Mouse (Mus musculus) lung, embryonic 15.5 days (tissue): ENCODE results near the gene Slc25a22. TPM values are rescaled to one million over a fixed set of nuclear protein-coding genes. Genes with fewer than 3 reads are reported as not detected.

Source experiments
- ATAC-seq: fragments of 200-750 bp; cut with Nextera tagmentation; 2 replicates; pipeline ENCODE4 v1.8.0; 2017; ENCODE audit warnings: moderate number of reproducible peaks, borderline replicate concordance; ENCODE audit not compliant: low FRiP score, low TSS enrichment; ENCODE audit errors: extremely low read depth
- H3K27ac ChIP-seq: fragments of 300-500 bp; sonication (generic); 2 replicates; pipeline ENCODE4 v1.5.1; 2015; ENCODE audit warnings: moderate library complexity, mild to moderate bottlenecking, inconsistent platforms
- H3K27me3 ChIP-seq: fragments of 300-500 bp; sonication (generic); 2 replicates; pipeline ENCODE4 v1.6.1; 2015; ENCODE audit warnings: inconsistent platforms
- H3K36me3 ChIP-seq: fragments of 300-500 bp; sonication (generic); 2 replicates; pipeline ENCODE4 v1.6.1; 2015; ENCODE audit warnings: inconsistent platforms
- H3K4me1 ChIP-seq: fragments of 300-500 bp; sonication (generic); 2 replicates; pipeline ENCODE4 v1.6.1; 2015; ENCODE audit warnings: inconsistent platforms
- H3K4me2 ChIP-seq: fragments of 300-500 bp; sonication (generic); 2 replicates; pipeline ENCODE4 v1.6.1; 2015; ENCODE audit warnings: inconsistent platforms, mild to moderate bottlenecking, moderate library complexity
- H3K4me3 ChIP-seq: fragments of 300-500 bp; sonication (generic); 2 replicates; pipeline ENCODE4 v1.5.1; 2015; ENCODE audit warnings: mild to moderate bottlenecking, inconsistent platforms
- H3K9ac ChIP-seq: fragments of 300-500 bp; sonication (generic); 2 replicates; pipeline ENCODE4 v1.6.1; 2015; ENCODE audit warnings: inconsistent platforms
- H3K9me3 ChIP-seq: fragments of 300-500 bp; sonication (generic); 2 replicates; pipeline ENCODE4 v1.6.1; 2016; ENCODE audit warnings: inconsistent platforms
- WGBS: fragments of 180-500 bp; shearing (Covaris S2); methylation state at CpG from one replicate; pipeline ENCODE4 v1.1.7; 2015; 5-methylcytosine and 5-hydroxymethylcytosine counted together
- polyA plus RNA-seq: library from polyadenylated mRNA; unstranded; fragments of >200 nt; fragmentation: Nextera tagmentation; extraction: Ambion mirVana; gene quantifications from 2 replicates; pipeline ENCODE4 v1.2.1, GENCODE M21; 2015

The Slc25a22 gene
- polyA plus RNA-seq, 1 experiment from 2014 or later: 25.1 TPM

DNA sequence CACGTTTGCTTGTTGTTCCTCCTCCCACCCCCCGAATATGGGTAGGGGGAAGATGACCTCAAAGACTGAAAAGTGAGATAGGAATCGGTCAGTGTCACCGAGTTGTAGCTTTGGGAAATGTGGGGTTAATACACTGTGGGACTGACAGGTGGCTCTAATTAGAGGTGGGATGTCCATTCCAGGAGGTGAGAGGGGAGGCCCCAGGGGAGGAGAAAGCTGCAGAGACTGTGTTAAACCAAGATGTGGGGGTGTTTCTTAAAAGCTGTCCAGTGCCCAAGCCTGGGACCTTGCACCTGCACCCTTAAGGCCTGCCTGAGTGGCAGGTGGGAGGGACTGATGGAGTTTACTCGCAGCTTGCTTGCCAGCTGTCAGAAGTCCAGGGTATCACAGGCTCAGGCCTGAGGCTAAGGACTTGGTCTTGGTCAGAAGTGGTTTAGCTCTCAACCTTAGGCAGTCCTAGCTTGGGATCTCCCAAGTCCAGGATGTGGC is 24.7 kb upstream of the Slc25a22 start:
- no peak for ATAC-seq
- peak overlapping the region; percentile 61 for H3K9ac ChIP-seq
- peak overlapping the region; percentile 91 for H3K4me2 ChIP-seq
- peaks cover 66% of the 10 kb centered on the region for H3K4me1 ChIP-seq
- H3K27ac ChIP-seq: 0 out of 2 replicates have a peak overlapping the region, but pooled peaks have one; percentile 53
- peak overlapping the region; percentile 51 for H3K4me3 ChIP-seq
- H3K36me3 ChIP-seq: 0 out of 2 replicates have a peak, but pooled peaks cover 3% of the 10 kb centered on the region
- H3K27me3 ChIP-seq: peaks cover 55% of the 10 kb centered on the region
- no peaks in the 10 kb centered on the region for H3K9me3 ChIP-seq
- 14% methylated on average over 5 of the region's 5 CpGs for WGBS

GRCm38 (mm10) chr7:141461521-141462332 is 24.0 kb upstream of the Slc25a22 start:
- Histone ChIP-seq H3K9me3 (no peaks in the 10 kb centered on the region), H3K4me1 (peaks cover 62% of the 10 kb centered on the region), H3K4me3 (peak overlapping the region; percentile 51), H3K27ac (peak overlapping the region; percentile 53), H3K9ac (peak overlapping the region; percentile 61), H3K27me3 (peaks cover 55% of the 10 kb centered on the region), H3K36me3 (0 out of 2 replicates have a peak, but pooled peaks cover 3% of the 10 kb centered on the region), H3K4me2 (peak overlapping the region; percentile 91)
- no peak for ATAC-seq
- WGBS: 3% methylated on average over 59 of the region's 59 CpGs

GRCm38 (mm10) chr7:141460391-141461113 is 22.9 kb upstream of the Slc25a22 start, which contains the start of gene Cracr2b:
TSS of gene Cracr2b (plus strand) at chr7:141461094.
- Histone ChIP-seq H3K4me2 (peak within 1 kb of the TSS; percentile 91), H3K9ac (peak within 1 kb of the TSS; percentile 61), H3K4me3 (peak within 1 kb of the TSS; percentile 51), H3K4me1 (peaks cover 65% of the 10 kb centered on the region), H3K36me3 (0 out of 2 replicates have a peak, but pooled peaks cover 3% of the 10 kb centered on the region), H3K27me3 (peaks cover 55% of the 10 kb centered on the region), H3K27ac (peak within 1 kb of the TSS; percentile 53), H3K9me3 (no peaks in the 10 kb centered on the region)
- no peak for ATAC-seq
- WGBS: 39% methylated on average over 15 of the region's 15 CpGs

DNA sequence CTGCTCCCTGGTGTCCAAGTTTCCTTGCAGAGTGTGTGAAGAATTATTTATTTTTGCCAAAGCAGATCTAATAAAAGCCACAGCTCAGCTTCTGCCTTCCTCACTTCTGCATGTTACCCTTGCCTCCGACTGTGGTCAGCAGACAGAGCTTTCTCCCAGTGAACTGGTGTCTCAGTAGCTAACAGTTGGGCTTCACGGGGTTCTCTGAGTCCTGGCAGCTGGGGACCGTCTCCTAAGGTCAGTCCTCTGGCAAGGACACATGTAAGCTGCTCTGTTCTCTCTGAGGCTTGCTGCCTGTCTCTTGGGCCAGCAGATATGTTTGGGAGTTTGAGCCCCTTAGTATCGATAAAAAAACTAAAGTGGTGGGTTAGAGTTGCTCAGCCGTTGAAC is 22.3 kb upstream of the Slc25a22 start:
- Histone ChIP-seq H3K4me1 (peaks cover 63% of the 10 kb centered on the region), H3K9ac (no peak overlapping the region), H3K4me3 (no peak overlapping the region), H3K36me3 (0 out of 2 replicates have a peak, but pooled peaks cover 3% of the 10 kb centered on the region), H3K9me3 (no peaks in the 10 kb centered on the region), H3K4me2 (no peak overlapping the region), H3K27me3 (peaks cover 53% of the 10 kb centered on the region), H3K27ac (no peak overlapping the region)
- ATAC-seq: no peak
- WGBS: 37% methylated on average over 5 of the region's 5 CpGs

- Histone ChIP-seq H3K9me3 (no peaks in the 10 kb centered on the region), H3K4me3 (no peak overlapping the region), H3K36me3 (0 out of 2 replicates have a peak, but pooled peaks cover 3% of the 10 kb centered on the region), H3K4me1 (peaks cover 62% of the 10 kb centered on the region), H3K27me3 (peaks cover 46% of the 10 kb centered on the region), H3K9ac (no peak overlapping the region), H3K27ac (no peak overlapping the region), H3K4me2 (no peak overlapping the region)
- WGBS: 89% methylated on average over 17 of the region's 17 CpGs
- ATAC-seq: no peak
Observed at GRCm38 (mm10) chr7:141459301-141459711, 21.6 kb upstream of the Slc25a22 start.

DNA sequence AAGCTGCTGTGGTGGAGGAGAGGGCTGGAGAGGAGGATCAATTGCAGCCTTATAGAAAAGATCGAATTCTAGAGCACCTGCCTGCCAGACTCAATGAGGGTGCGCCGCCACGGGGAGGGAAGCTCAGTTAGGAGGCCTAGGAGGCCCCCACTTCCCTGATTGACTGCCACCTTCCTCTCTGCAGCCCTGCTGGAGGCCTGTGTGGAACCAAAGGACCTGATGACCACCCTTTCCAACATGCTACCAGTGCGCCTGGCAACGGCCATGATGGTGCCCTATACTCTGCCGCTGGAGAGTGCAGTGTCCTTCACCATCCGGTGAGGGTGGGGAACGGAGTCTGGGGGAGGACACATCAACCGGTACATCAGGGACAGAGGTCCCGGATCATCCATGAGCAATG is 21.0 kb upstream of the Slc25a22 start:
- peaks cover 40% of the 10 kb centered on the region for H3K27me3 ChIP-seq
- 88% methylated on average over 11 of the region's 11 CpGs for WGBS
- no peak overlapping the region for H3K4me2 ChIP-seq
- no peak overlapping the region for H3K4me3 ChIP-seq
- no peak overlapping the region for H3K27ac ChIP-seq
- H3K36me3 ChIP-seq: 0 out of 2 replicates have a peak, but pooled peaks cover 3% of the 10 kb centered on the region
- H3K9ac ChIP-seq: no peak overlapping the region
- H3K4me1 ChIP-seq: peaks cover 59% of the 10 kb centered on the region
- no peaks in the 10 kb centered on the region for H3K9me3 ChIP-seq
- ATAC-seq: no peak

DNA sequence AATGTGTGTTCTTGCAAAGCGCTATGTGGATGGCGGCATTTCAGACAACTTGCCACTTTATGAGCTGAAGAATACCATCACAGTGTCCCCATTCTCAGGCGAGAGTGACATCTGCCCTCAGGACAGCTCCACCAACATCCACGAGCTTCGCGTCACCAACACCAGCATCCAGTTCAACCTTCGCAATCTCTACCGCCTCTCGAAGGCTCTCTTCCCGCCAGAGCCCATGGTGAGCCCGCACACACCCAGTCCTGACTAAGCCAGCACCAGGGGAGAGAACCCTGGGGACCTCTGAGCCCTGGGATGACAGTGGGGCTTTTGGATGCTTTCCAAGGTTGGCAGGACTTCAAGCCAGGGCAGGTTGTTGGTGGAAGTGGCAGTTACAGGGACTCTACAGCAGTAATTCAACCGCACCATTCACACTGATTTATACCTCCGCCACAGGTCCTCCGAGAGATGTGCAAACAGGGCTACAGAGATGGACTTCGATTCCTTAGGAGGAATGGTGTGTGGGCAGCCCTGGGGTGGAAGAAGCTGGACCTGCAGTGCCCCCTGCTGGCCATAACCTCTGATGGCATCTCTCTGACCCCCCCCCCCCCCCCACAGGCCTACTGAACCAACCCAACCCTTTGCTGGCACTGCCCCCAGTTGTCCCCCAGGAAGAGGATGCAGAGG is 20.4 kb upstream of the Slc25a22 start:
- Histone ChIP-seq H3K9me3 (no peaks in the 10 kb centered on the region), H3K9ac (no peak overlapping the region), H3K4me1 (peaks cover 61% of the 10 kb centered on the region), H3K27me3 (peaks cover 34% of the 10 kb centered on the region), H3K36me3 (0 out of 2 replicates have a peak, but pooled peaks cover 3% of the 10 kb centered on the region), H3K4me3 (no peak overlapping the region), H3K4me2 (no peak overlapping the region), H3K27ac (no peak overlapping the region)
- ATAC-seq: no peak
- WGBS: 72% methylated on average over 15 of the region's 15 CpGs

DNA sequence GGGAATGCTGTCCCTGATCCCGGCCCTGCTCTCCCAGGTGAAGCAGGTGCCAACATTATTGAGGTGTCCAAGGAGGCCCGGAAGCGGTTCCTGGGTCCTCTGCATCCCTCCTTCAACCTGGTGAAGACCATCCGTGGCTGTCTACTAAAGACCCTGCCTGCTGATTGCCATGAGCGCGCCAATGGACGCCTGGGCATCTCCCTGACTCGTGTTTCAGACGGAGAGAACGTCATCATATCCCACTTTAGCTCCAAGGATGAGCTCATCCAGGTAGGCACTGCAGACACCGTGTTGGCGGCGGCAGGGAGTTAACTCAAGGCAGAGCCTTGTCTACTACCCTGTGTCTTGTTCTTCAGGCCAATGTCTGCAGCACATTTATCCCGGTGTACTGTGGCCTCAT is 19.5 kb upstream of the Slc25a22 start:
- H3K36me3 ChIP-seq: 0 out of 2 replicates have a peak, but pooled peaks cover 5% of the 10 kb centered on the region
- peaks cover 25% of the 10 kb centered on the region for H3K27me3 ChIP-seq
- ATAC-seq: no peak
- no peak overlapping the region for H3K4me3 ChIP-seq
- no peak overlapping the region for H3K27ac ChIP-seq
- no peak overlapping the region for H3K9ac ChIP-seq
- no peaks in the 10 kb centered on the region for H3K9me3 ChIP-seq
- peaks cover 57% of the 10 kb centered on the region for H3K4me1 ChIP-seq
- no peak overlapping the region for H3K4me2 ChIP-seq
- 89% methylated on average over 14 of the region's 14 CpGs for WGBS

GRCm38 (mm10) chr7:141456739-141457138 is 19.0 kb upstream of the Slc25a22 start:
- Histone ChIP-seq H3K9ac (no peak overlapping the region), H3K27me3 (peaks cover 21% of the 10 kb centered on the region), H3K9me3 (no peaks in the 10 kb centered on the region), H3K36me3 (peaks cover 10% of the 10 kb centered on the region), H3K4me2 (peak overlapping the region; percentile 89; the same call in 1 of the 2 replicates), H3K27ac (no peak overlapping the region), H3K4me3 (peak overlapping the region; percentile 68; the same call in 1 of the 2 replicates), H3K4me1 (peaks cover 52% of the 10 kb centered on the region)
- WGBS: 81% methylated on average over 6 of the region's 6 CpGs
- ATAC-seq: no peak

GRCm38 (mm10) chr7:141455610-141456314 is 18.1 kb upstream of the Slc25a22 start:
- peak; percentile 40; the same call in 1 of the 2 replicates for ATAC-seq
- H3K9me3 ChIP-seq: no peaks in the 10 kb centered on the region
- peak overlapping the region; percentile 89 for H3K4me2 ChIP-seq
- peak overlapping the region; percentile 60 for H3K9ac ChIP-seq
- H3K27ac ChIP-seq: peak overlapping the region; percentile 87
- peaks cover 42% of the 10 kb centered on the region for H3K4me1 ChIP-seq
- 2% methylated on average over 23 of the region's 23 CpGs for WGBS
- H3K36me3 ChIP-seq: peaks cover 20% of the 10 kb centered on the region
- H3K4me3 ChIP-seq: peak overlapping the region; percentile 68
- peaks cover 12% of the 10 kb centered on the region for H3K27me3 ChIP-seq
